Mouse (Mus musculus) brain, embryonic 18.5 days (tissue): ENCODE measurements around the gene Gm9.
"Not testable (repeated sequence)": the region's sequence is repeated elsewhere in the genome, so short reads cannot be mapped to it uniquely, and the experiment has no call there.

Experiments used
- DNase-seq: peaks from one replicate; pipeline ENCODE4 v3.0.0-alpha.2; 2012; ENCODE audit warnings: low read depth, low spot score

The Gm9 gene

GRCm38 (mm10) chrX:37210941-37211340 lies at the start of gene Gm9:
Gm9 (minus strand) TSS chrX:37211041.
- no peak for DNase-seq

GRCm38 (mm10) chrX:37249619-37250018 lies 38.8 kb upstream of the Gm9 start, which contains the start of gene Rhox3a:
Rhox3a (plus strand) TSS chrX:37249919.
- DNase-seq, result not testable (repeated sequence)

- DNase-seq, result not testable (repeated sequence)
These were observed 33.8 kb upstream of the Gm9 start, which contains the start of gene Rhox2a for GRCm38 (mm10) chrX:37244676-37245075. Rhox2a (plus strand) TSS chrX:37244976.

- not testable (repeated sequence) for DNase-seq
These were observed 11.3 kb upstream of the Gm9 start, which contains the start of gene Rhox1 for GRCm38 (mm10) chrX:37222158-37222557. Rhox1 (minus strand) TSS chrX:37222258.

- DNase-seq, result no peak
These were observed 12.2 kb downstream of the Gm9 start for GRCm38 (mm10) chrX:37198676-37199075.

- no peak for DNase-seq
These were observed 19.0 kb downstream of the Gm9 start for GRCm38 (mm10) chrX:37191744-37192379.

GRCm38 (mm10) chrX:37191105-37191743 lies 19.6 kb downstream of the Gm9 start, which contains the start of the genes Ndufa1 and Rnf113a1:
Ndufa1 (minus strand) TSS chrX:37191163.
Rnf113a1 (plus strand) TSS chrX:37191245.
- peak; percentile 57 for DNase-seq

- no peak for DNase-seq
These were observed 20.1 kb downstream of the Gm9 start for GRCm38 (mm10) chrX:37190755-37191104.

GRCm38 (mm10) chrX:37184401-37184800 lies 26.4 kb downstream of the Gm9 start:
- not testable (repeated sequence) for DNase-seq

- DNase-seq, result no peak
These were observed 42.1 kb downstream of the Gm9 start, which contains the start of gene Akap14 for GRCm38 (mm10) chrX:37168742-37169141. Akap14 (minus strand) TSS chrX:37168842.

GRCm38 (mm10) chrX:37167085-37167484 lies 43.8 kb downstream of the Gm9 start:
- no peak for DNase-seq

- no peak for DNase-seq
These were observed 47.7 kb downstream of the Gm9 start for GRCm38 (mm10) chrX:37163115-37163514.

GRCm38 (mm10) chrX:37161169-37161568 lies 49.7 kb downstream of the Gm9 start:
- DNase-seq, result no peak
